Mouse (Mus musculus): ENCODE results near the gene Lhpp.

Lhpp gene

GRCm38 (mm10) chr7:132599071-132599975 lies 11.1 kb upstream of the Lhpp start, which contains the start of gene Nkx1-2:
Gene Nkx1-2 (minus strand): TSS chr7:132599637.
- DNase-seq = no peak

GRCm38 (mm10) chr7:132600026-132600425 lies 10.4 kb upstream of the Lhpp start:
- DNase-seq = no peak

GRCm38 (mm10) chr7:132600926-132601325 lies 9.5 kb upstream of the Lhpp start:
- no peak for DNase-seq

- no peak for DNase-seq
Observed at GRCm38 (mm10) chr7:132604720-132605119, 5.7 kb upstream of the Lhpp start.

GRCm38 (mm10) chr7:132605689-132606088 lies 4.7 kb upstream of the Lhpp start:
- DNase-seq = no peak

DNA sequence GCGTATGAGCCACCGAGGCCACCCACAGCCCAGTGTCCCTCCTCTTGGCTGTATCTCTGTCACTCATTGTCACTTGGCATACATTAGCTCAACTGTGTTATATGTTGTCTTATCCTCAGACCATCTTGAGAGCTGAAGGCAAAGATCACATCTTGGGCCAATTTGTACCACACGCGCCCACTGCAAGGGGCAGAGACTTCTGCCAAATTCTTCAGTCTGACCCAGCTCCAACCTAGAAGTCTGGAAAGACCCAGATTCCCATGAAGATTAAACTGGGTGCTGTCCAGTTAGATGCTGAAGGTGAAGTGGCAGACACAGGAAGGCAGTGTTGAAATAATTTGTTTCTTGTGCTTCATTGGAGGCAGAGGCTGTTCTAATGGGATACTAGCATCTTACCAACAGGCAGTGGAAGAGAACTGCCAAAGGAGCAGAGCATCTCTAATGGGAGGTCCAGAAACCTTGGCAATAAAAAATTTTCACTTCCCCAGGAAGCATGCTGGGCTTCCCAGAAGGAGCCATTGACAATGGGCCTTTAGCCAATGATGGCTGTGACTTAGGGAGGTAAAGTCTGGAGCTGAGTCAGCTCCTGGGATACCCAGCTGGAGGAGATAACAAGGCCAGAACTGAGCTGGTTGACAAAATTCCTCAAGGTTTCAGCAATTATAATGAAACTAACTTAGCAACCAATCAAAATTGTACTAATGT lies 2.0 kb upstream of the Lhpp start:
- no peak for DNase-seq

- DNase-seq = no peak
Observed at GRCm38 (mm10) chr7:132611530-132611929, 1.1 kb downstream of the Lhpp start.

GRCm38 (mm10) chr7:132615346-132615745 lies 4.9 kb downstream of the Lhpp start:
- no peak for DNase-seq

DNA sequence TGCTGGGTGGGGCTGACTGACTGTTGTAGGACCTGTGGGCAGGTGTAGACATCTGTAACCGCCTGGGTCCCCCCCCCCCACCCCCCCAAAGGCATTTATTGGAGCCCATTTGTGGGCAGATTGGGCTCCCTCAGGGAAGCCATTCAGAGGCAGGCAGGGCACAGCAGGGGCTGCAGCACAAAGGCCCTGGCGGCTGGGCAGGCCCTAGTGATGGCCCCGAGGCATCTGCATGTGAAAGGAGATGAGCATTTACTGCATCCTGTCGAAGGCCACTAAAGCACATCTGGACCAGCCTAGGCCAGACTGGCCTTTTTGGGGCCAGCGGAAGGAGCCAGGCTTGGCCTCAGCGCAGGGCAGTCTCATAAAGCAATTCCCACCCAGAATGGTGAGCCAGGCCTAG lies 6.0 kb downstream of the Lhpp start:
- no peak for DNase-seq

- no peak for DNase-seq
Observed at GRCm38 (mm10) chr7:132617021-132617564, 6.7 kb downstream of the Lhpp start.

DNA sequence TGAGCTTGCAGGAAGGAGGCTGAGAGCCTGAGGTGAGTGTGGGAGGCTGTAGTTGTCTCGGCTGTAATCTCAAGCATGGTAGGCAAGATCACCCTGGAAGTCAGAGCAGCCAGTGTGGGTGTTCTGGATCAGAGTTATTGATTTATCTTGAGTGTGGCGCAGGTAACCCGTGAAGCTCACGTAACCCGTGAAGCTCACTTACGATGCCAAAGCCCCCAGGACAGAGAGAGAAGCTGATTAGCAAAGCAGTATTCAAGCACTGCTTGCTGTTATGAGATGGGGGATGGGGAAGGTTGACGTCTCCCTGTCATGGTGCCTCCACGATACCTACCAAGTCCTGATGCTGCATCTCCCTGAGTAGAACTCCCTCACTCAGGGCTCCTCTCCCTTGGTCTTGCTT lies 9.1 kb downstream of the Lhpp start:
- DNase-seq = no peak

GRCm38 (mm10) chr7:132619975-132620918 lies 9.8 kb downstream of the Lhpp start:
- no peak for DNase-seq

DNA sequence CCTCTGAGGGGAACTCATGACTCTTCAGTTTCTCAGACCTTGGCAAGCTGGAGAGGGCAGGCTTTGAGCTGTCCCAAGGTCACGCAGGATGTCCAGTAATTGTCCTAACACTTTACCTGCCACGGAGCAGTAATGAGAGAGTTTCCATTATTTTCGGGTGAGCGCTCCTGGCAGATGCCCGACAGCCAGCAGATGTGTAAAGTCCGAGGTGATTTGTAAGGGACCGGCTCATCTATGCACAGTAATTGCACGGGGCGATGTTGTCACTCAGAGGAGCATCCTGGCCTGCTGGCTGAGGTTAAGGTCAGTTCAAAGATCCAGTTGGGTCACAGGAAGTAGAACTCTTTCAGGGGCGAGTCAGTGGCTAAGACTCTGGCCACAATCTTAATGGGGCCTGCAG lies 13.7 kb downstream of the Lhpp start:
- DNase-seq = no peak

DNA sequence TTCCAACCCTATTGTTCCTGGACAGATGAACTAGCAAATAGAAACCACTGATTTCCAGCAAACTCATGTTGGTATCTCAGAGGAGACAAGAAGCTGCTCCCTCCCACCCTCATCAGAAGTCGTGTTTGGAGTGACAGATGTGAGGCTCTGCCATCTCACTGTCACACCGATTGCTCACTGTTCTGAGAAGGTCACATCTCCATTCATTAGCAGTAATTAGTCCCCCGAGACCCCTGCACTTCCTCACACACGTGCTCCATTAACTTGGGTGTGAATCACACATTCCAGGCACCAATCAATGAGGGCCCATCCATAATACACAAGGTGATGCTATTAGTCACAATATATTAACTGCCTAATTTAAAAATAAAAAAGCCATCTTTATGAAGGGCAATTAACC lies 15.7 kb downstream of the Lhpp start:
- no peak for DNase-seq

DNA sequence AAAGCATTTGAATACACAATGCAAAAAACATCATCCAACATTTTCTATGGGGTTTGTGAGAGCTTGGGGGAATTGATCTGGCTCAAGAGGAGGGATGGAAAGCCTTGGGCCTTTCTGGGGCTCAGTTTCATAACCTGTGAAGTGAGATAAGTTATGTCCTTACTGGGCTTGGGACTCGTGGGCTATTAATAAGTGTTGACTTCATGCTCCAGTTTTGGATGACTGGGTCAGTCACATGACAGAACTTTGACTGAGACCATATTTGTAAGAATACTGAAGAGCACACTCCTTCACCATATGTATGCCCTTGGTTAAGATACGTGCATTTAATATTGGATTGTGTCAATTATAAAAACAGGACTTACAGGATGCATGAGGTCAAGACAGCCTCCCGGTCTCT lies 17.0 kb downstream of the Lhpp start:
- DNase-seq = no peak

DNA sequence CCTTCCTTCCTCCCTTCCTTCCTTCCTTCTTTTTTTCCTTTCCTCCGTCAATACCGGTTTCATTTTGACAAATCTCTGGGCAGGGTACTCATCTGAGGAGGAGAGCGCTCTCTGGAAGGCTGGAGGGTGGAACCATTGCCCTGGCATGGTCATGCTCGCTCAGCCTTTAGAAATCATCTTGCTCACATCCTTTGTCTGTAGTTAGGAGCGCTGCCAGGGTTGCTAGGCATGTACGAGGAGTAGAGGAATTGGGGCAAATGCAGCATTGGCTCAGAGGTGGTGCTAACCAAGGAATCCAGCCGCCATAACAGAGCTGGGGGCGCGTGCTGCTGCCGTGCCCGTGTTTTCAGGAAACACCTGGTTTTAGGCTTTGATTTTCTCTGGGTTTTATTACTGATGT lies 20.9 kb downstream of the Lhpp start:
- DNase-seq = no peak

- no peak for DNase-seq
Observed at GRCm38 (mm10) chr7:132637292-132637691, 26.9 kb downstream of the Lhpp start.

DNA sequence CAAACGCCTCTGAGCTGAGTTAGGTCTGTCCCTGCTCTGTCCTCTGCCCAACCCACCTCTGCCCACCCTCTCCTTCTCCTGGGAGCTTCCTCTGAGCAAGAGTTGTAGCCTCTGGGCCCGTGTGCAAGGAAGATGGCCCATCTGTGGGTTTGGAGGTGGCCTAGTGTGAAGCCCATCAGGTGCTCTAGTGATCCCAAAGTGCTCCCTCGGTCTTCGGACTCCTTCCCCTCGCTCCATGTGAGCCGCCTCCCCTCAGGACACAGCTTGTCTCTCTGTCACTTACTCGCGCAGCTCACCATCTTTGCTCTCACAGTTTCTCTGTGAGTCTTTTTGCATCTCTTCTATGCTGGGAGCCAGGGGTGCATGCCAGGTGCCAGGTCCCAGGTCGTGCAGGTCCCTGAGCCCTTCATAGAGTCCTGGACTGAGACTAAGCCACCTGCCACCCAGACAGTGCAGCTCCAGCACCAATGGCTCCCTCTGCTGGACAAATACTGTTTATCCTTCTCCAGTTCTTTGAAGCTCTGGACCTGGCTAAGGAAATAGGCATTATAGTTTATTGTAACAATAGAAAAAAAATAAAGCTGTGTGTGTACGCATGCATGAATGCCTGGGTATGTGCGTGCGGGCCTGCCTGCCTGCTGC lies 28.1 kb downstream of the Lhpp start:
- no peak for DNase-seq

DNA sequence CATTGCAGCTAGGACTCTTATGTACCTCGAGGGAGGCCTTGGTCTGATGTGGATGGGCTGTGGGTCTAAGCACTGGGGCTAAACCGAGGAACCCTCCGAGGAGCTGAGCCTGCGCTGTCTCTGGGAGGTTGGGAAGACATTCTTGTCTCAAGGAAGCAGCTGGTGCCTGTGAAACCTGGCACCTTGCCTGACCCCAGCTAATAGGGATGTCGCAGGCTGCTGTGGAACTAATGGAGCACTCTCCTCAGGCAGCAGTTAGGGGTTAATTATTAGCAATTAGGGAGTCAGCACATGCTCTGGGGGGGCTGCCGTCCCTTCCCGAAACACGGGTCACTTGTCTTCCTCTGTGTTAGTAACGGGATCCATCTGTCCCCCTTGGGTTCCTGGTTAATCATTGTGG lies 30.5 kb downstream of the Lhpp start:
- DNase-seq = no peak

- no peak for DNase-seq
Observed at GRCm38 (mm10) chr7:132641606-132642005, 31.2 kb downstream of the Lhpp start.

DNA sequence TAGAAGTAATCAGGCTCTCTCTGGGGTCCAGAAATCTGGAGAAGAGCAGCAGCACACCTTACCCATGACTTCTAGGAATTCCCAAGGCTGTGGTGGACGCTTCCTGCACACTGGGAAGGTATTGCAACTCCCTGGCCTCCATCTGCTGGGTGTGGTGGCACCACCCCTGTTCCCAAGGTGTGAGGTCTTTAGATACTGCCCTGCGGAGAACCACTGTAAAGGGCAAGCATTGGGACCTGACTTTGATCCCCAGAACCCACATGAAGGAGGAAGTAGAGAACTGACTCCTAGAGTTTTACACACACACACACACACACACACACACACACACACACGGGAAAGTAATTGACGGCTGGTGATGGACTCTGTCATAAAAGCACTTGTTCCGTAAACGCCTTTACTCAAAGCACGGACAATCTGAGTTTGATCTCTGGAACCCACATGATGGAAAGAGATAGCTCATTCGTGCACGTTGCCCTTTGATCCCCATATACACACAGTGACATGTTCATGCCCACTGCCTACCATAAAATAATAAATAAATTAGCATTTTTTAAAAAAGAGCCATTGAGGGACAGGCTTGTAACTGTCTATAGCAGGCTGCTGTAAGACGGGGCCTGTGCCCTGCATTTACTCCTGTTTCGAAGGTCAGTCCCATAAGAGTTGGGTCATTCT lies 34.3 kb downstream of the Lhpp start:
- DNase-seq = no peak

DNA sequence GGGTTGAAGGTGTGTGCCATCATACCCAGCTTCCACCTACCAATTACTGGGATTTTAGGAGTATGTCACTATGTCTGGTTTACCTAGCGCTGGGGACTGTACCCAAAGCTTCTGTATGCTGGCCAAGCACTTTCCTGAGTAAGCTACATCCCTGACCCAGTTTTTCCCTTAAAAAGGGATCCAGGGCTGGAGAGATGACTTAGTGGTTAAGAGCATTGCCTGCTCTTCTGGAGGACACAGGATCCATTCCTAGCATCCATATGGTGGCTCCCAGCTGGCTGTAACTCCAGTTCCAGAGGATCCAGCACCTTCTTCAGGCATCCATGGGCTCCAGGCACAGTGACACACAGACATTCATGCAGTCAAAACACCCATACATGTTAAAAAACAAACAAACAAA lies 36.1 kb downstream of the Lhpp start:
- no peak for DNase-seq

Data from spleen, adult 18-20 months (tissue).